Mouse (Mus musculus) right cerebral cortex, postnatal 36 days (tissue): ENCODE results near the gene Chaf1a.
"Not testable (repeated sequence)": the region's sequence is repeated elsewhere in the genome, so short reads cannot be mapped to it uniquely, and the experiment has no call there.

Experiments used
- DNase-seq, 2 experiments: peaks; one replicate each; pipeline ENCODE4 v3.0.0; 2022; ENCODE audit warnings: low spot score in 2 of 2, mixed read lengths in 1 of 2

The Chaf1a gene

GRCm38 (mm10) chr17:56038583-56039261 lies 1.5 kb upstream of the Chaf1a start:
- DNase-seq, result no peak

- DNase-seq, result no peak
Measured at GRCm38 (mm10) chr17:56039345-56039744, 894 bp upstream of the Chaf1a start.

GRCm38 (mm10) chr17:56040857-56041163 lies 571 bp downstream of the Chaf1a start:
- DNase-seq, result no peak

GRCm38 (mm10) chr17:56051369-56051768 lies 11.1 kb downstream of the Chaf1a start:
- no peak for DNase-seq

GRCm38 (mm10) chr17:56054938-56055337 lies 14.7 kb downstream of the Chaf1a start:
- no peak for DNase-seq

GRCm38 (mm10) chr17:56055945-56056678 lies 15.9 kb downstream of the Chaf1a start:
- no peak for DNase-seq

GRCm38 (mm10) chr17:56057381-56058120 lies 17.3 kb downstream of the Chaf1a start:
- no peak for DNase-seq

- DNase-seq, result no peak
Measured at GRCm38 (mm10) chr17:56062081-56062480, 21.8 kb downstream of the Chaf1a start.

GRCm38 (mm10) chr17:56065715-56066114 lies 25.5 kb downstream of the Chaf1a start:
- not testable (repeated sequence) for DNase-seq

- no peak for DNase-seq
Measured at GRCm38 (mm10) chr17:56066451-56066850, 26.2 kb downstream of the Chaf1a start.

- no peak for DNase-seq
Measured at GRCm38 (mm10) chr17:56069066-56069465, 28.8 kb downstream of the Chaf1a start.

- DNase-seq, result no peak
Measured at GRCm38 (mm10) chr17:56071126-56071525, 30.9 kb downstream of the Chaf1a start.

GRCm38 (mm10) chr17:56072243-56072642 lies 32.0 kb downstream of the Chaf1a start:
- DNase-seq, result no peak

GRCm38 (mm10) chr17:56074097-56074826 lies 34.0 kb downstream of the Chaf1a start:
- DNase-seq, result peak; percentile 62 to 66

GRCm38 (mm10) chr17:56074827-56075208 lies 34.6 kb downstream of the Chaf1a start, which contains the start of gene Ubxn6:
TSS of gene Ubxn6 (minus strand) at chr17:56075028.
- peak; percentile 98 for DNase-seq

GRCm38 (mm10) chr17:56077523-56077922 lies 37.3 kb downstream of the Chaf1a start:
- DNase-seq, result no peak

- not testable (repeated sequence) for DNase-seq
Measured at GRCm38 (mm10) chr17:56078361-56078760, 38.1 kb downstream of the Chaf1a start.

GRCm38 (mm10) chr17:56078880-56079795 lies 38.9 kb downstream of the Chaf1a start, which contains the start of gene Hdgfl2:
TSS of gene Hdgfl2 (plus strand) at chr17:56079634.
- peak; percentile 100 for DNase-seq

- DNase-seq, result no peak
Measured at GRCm38 (mm10) chr17:56079921-56080320, 39.7 kb downstream of the Chaf1a start.

GRCm38 (mm10) chr17:56080781-56081585 lies 40.7 kb downstream of the Chaf1a start:
- DNase-seq, result peak; percentile 44 to 56
